In genomic region chr10:18966893-18967292, GRCm38 (mm10) we compare ENCODE assay signal across 30 mouse cellular contexts.
"Had no signal": no experiment of that assay in that cellular context is flagged by ENCODE, and none has a peak within 500 bp of the region (broad histone marks: within the 10 kb centered on the region; RNA-seq: fewer than 3 reads in every experiment).

No protein-coding gene starts in this region.

- H3K4me3 ChIP-seq: limb, embryonic 10.5 days; limb, embryonic 12.5 days; limb, embryonic 13.5 days; limb, embryonic 15.5 days; liver, embryonic 12.5 days; liver, embryonic 13.5 days; liver, embryonic 15.5 days; lung, embryonic 15.5 days; megakaryocyte, embryonic 14.5 days; midbrain, embryonic 10.5 days; midbrain, embryonic 12.5 days; midbrain, embryonic 13.5 days; midbrain, embryonic 15.5 days; myocyte; neural tube, embryonic 12.5 days had no signal

- H3K4me1 ChIP-seq: limb, embryonic 10.5 days; limb, embryonic 12.5 days; limb, embryonic 13.5 days; limb, embryonic 15.5 days; liver, embryonic 12.5 days; liver, embryonic 13.5 days; liver, embryonic 15.5 days; lung, embryonic 15.5 days; midbrain, embryonic 12.5 days; midbrain, embryonic 13.5 days; midbrain, embryonic 15.5 days; neural tube, embryonic 12.5 days had no signal

- H3K36me3 ChIP-seq: limb, embryonic 10.5 days; limb, embryonic 12.5 days; limb, embryonic 13.5 days; limb, embryonic 15.5 days; liver, embryonic 12.5 days; liver, embryonic 13.5 days; liver, embryonic 15.5 days; lung, embryonic 15.5 days; midbrain, embryonic 10.5 days; midbrain, embryonic 12.5 days; midbrain, embryonic 13.5 days; midbrain, embryonic 15.5 days; neural tube, embryonic 12.5 days had no signal

- H3K4me2 ChIP-seq: limb, embryonic 12.5 days; limb, embryonic 13.5 days; limb, embryonic 15.5 days; liver, embryonic 11.5 days; liver, embryonic 12.5 days; liver, embryonic 13.5 days; liver, embryonic 15.5 days; lung, embryonic 14.5 days; lung, embryonic 15.5 days; midbrain, embryonic 11.5 days; midbrain, embryonic 12.5 days; midbrain, embryonic 13.5 days; midbrain, embryonic 15.5 days; neural tube, embryonic 12.5 days had no signal

- H3K9me3 ChIP-seq: limb, embryonic 10.5 days; limb, embryonic 12.5 days; limb, embryonic 13.5 days; limb, embryonic 15.5 days; liver, embryonic 12.5 days; liver, embryonic 13.5 days; liver, embryonic 15.5 days; lung, embryonic 15.5 days; megakaryocyte, embryonic 14.5 days; midbrain, embryonic 10.5 days; midbrain, embryonic 12.5 days; midbrain, embryonic 13.5 days; midbrain, embryonic 15.5 days; neural tube, embryonic 12.5 days had no signal

- H3K9ac ChIP-seq: limb, embryonic 12.5 days; limb, embryonic 13.5 days; limb, embryonic 15.5 days; liver, embryonic 12.5 days; liver, embryonic 13.5 days; liver, embryonic 14.5 days; liver, embryonic 15.5 days; liver, postnatal 0 days; lung, embryonic 14.5 days; lung, embryonic 15.5 days; midbrain, embryonic 12.5 days; midbrain, embryonic 13.5 days; midbrain, embryonic 15.5 days; neural tube, embryonic 12.5 days had no signal

- DNase-seq: left cerebral cortex, postnatal 4 days; liver; liver, embryonic 13.5 days; liver, postnatal 0 days; lung, adult 18-20 months; lung, adult 2 months; lung, embryonic 14.5 days; lung, postnatal 10 days; lung, postnatal 14 days; lung, postnatal 36 days; lung, postnatal 4 days; midbrain, embryonic 14.5 days had no signal

- H3K27ac ChIP-seq: limb, embryonic 10.5 days; limb, embryonic 12.5 days; limb, embryonic 13.5 days; limb, embryonic 15.5 days; liver, embryonic 12.5 days; liver, embryonic 13.5 days; liver, embryonic 14.5 days; liver, embryonic 15.5 days; lung, embryonic 15.5 days; macrophage; midbrain, embryonic 10.5 days; midbrain, embryonic 12.5 days; midbrain, embryonic 13.5 days; midbrain, embryonic 15.5 days; neural tube, embryonic 12.5 days had no signal

- H3K27me3 ChIP-seq: limb, embryonic 12.5 days; limb, embryonic 13.5 days; limb, embryonic 15.5 days; liver, embryonic 12.5 days; liver, embryonic 13.5 days; liver, embryonic 15.5 days; lung, embryonic 15.5 days; midbrain, embryonic 12.5 days; midbrain, embryonic 13.5 days; midbrain, embryonic 15.5 days; neural tube, embryonic 12.5 days had no signal
